8 mouse cellular contexts compared by ENCODE assay signal in genomic region chr14:54259003-54259721, GRCm38 (mm10). TPM values are rescaled to one million over a fixed set of nuclear protein-coding genes. Genes with fewer than 3 reads are reported as not detected.
DNase-seq lines count a peak whose midpoint lies in the region; ATAC-seq and TF ChIP-seq lines count a peak whose summit lies in the region.

No protein-coding gene starts in this region.

- H3K27ac ChIP-seq in forebrain, embryonic 15.5 days (replicated peaks), result peak overlapping the region; percentile 33; the same call in 1 of the 2 replicates
- H3K27ac ChIP-seq in liver, postnatal 0 days (ENCODE audit: low read depth), result peak overlapping the region; percentile 78
- H3K27ac ChIP-seq in neural tube, embryonic 13.5 days (replicated peaks), result peak overlapping the region; percentile 35
- peak overlapping the region; percentile 84 for H3K27ac ChIP-seq in testis, adult 2 months (ENCODE audit: control insufficient read depth, insufficient read depth, low read depth, low read length)

- no peak for TF ChIP-seq EP300 in liver, postnatal 0 days (IDR thresholded peaks at IDR 0.05; ENCODE audit: low read depth)

- intact Hi-C loops in heart, postnatal 25 days (cut with DNase I), result loop anchor here (5.0 kb wide), 1 partner anchor 103 kb away; the partner anchor contains the start of gene Oxa1l

- H3K9me3 ChIP-seq in G1E (replicated peaks), result no peaks in the 10 kb centered on the region
- H3K9me3 ChIP-seq in forebrain, embryonic 15.5 days, result no peaks in the 10 kb centered on the region
- no peaks in the 10 kb centered on the region for H3K9me3 ChIP-seq in liver, postnatal 0 days (ENCODE audit: low read length)
- no peaks in the 10 kb centered on the region for H3K9me3 ChIP-seq in neural tube, embryonic 13.5 days

- peaks cover 34% of the 10 kb centered on the region for H3K4me1 ChIP-seq in G1E (ENCODE audit: insufficient read depth, low read depth, low read length)
- H3K4me1 ChIP-seq in forebrain, embryonic 15.5 days, result peaks cover 26% of the 10 kb centered on the region
- H3K4me1 ChIP-seq in liver, postnatal 0 days (ENCODE audit: insufficient read depth), result peaks cover 30% of the 10 kb centered on the region
- H3K4me1 ChIP-seq in neural tube, embryonic 13.5 days (replicated peaks), result peaks cover 28% of the 10 kb centered on the region
- H3K4me1 ChIP-seq in testis, adult 2 months (ENCODE audit: control insufficient read depth, insufficient read depth, low read length), result peaks cover 8% of the 10 kb centered on the region

- peak; percentile 84 for TF ChIP-seq POLR2A in testis, adult 2 months (IDR thresholded peaks at IDR 0.05; ENCODE audit: control insufficient read depth, low read depth, low read length)

- DNase-seq in G1E (ENCODE audit: low spot score), result peak; percentile 68
- peak; percentile 90 to 94 for DNase-seq in cerebellum, adult 18-20 months
- DNase-seq in heart, postnatal 25 days (ENCODE audit: low spot score), result peak; percentile 90
- peak; percentile 88 for DNase-seq in layer of hippocampus, adult 11-12 months (ENCODE audit: low spot score)
- DNase-seq in liver, postnatal 0 days, result peak; percentile 96

- H3K4me3 ChIP-seq in G1E (ENCODE audit: low read depth, low read length), result peak overlapping the region; percentile 68
- H3K4me3 ChIP-seq in forebrain, embryonic 15.5 days, result peak overlapping the region; percentile 55
- H3K4me3 ChIP-seq in liver, postnatal 0 days (ENCODE audit: low read depth, low read length), result peak overlapping the region; percentile 67
- peak overlapping the region; percentile 49 for H3K4me3 ChIP-seq in neural tube, embryonic 13.5 days
- peak overlapping the region; percentile 93 for H3K4me3 ChIP-seq in testis, adult 2 months (ENCODE audit: control insufficient read depth, low read depth, low read length)

- peaks cover 15% of the 10 kb centered on the region for H3K36me3 ChIP-seq in G1E (replicated peaks)
- no peaks in the 10 kb centered on the region for H3K36me3 ChIP-seq in forebrain, embryonic 15.5 days
- peaks cover 12% of the 10 kb centered on the region; the same call in 1 of the 2 replicates for H3K36me3 ChIP-seq in liver, postnatal 0 days (replicated peaks; ENCODE audit: insufficient read depth, low read length)
- peaks cover 12% of the 10 kb centered on the region for H3K36me3 ChIP-seq in neural tube, embryonic 13.5 days
- H3K36me3 ChIP-seq in testis, adult 2 months (ENCODE audit: control insufficient read depth, insufficient read depth, low read length), result no peaks in the 10 kb centered on the region

- WGBS in forebrain, embryonic 15.5 days, result under 1% methylated on average over 35 of the region's 35 CpGs
- WGBS in liver, postnatal 0 days (ENCODE audit: insufficient replicate concordance), result under 1% methylated on average over 35 of the region's 35 CpGs
- 1% methylated on average over 35 of the region's 35 CpGs for WGBS in neural tube, embryonic 13.5 days

- no peak for TF ChIP-seq CTCF in G1E (IDR thresholded peaks at IDR 0.05; ENCODE audit: low read depth, low read length)
- no peak for TF ChIP-seq CTCF in liver, postnatal 0 days (IDR thresholded peaks at IDR 0.05; ENCODE audit: low read depth)
- no peak for TF ChIP-seq CTCF in testis, adult 2 months (IDR thresholded peaks at IDR 0.05; ENCODE audit: control insufficient read depth, insufficient read depth, insufficient replicate concordance, low read depth, low read length)

- peak overlapping the region; percentile 82 for H3K4me2 ChIP-seq in forebrain, embryonic 15.5 days (replicated peaks)
- H3K4me2 ChIP-seq in liver, postnatal 0 days (ENCODE audit: low read depth, low read length), result peak overlapping the region; percentile 77
- peak overlapping the region; percentile 66 for H3K4me2 ChIP-seq in neural tube, embryonic 13.5 days

- H3K9ac ChIP-seq in forebrain, embryonic 15.5 days (replicated peaks), result peak overlapping the region; percentile 63
- peak overlapping the region; percentile 74 for H3K9ac ChIP-seq in liver, postnatal 0 days (replicated peaks)
- H3K9ac ChIP-seq in neural tube, embryonic 13.5 days, result peak overlapping the region; percentile 70

- H3K27me3 ChIP-seq in G1E (ENCODE audit: insufficient read depth, low read length), result no peaks in the 10 kb centered on the region
- no peaks in the 10 kb centered on the region for H3K27me3 ChIP-seq in forebrain, embryonic 15.5 days
- no peaks in the 10 kb centered on the region for H3K27me3 ChIP-seq in liver, postnatal 0 days (ENCODE audit: insufficient read depth, low read length)
- H3K27me3 ChIP-seq in neural tube, embryonic 13.5 days, result peaks cover 5% of the 10 kb centered on the region
- H3K27me3 ChIP-seq in testis, adult 2 months (ENCODE audit: control insufficient read depth, insufficient read depth, low read length), result no peaks in the 10 kb centered on the region

- peak; percentile 90 for ATAC-seq in G1E (ENCODE audit: extremely low read depth, insufficient number of reproducible peaks, low FRiP score, poor library complexity, severe bottlenecking)
- ATAC-seq in forebrain, embryonic 15.5 days (replicated peaks), result peak; percentile 90
- ATAC-seq in liver, postnatal 0 days, result peak; percentile 92
- ATAC-seq in neural tube, embryonic 13.5 days (ENCODE audit: low read depth), result peak; percentile 87

RNA-seq across cellular contexts. Expression of gene Abhd4, which starts 5.2 kb away (rescaled TPM):
- total RNA-seq in G1E (2014; fragmentation: Nextera tagmentation) (46.6 and 56.5 TPM in 2 replicates), G1E (2017) (21.5 and 22.9 TPM in 2 replicates)
- 5.1 and 8.2 TPM in 2 replicates for polyA plus RNA-seq in G1E (2012)
- polyA plus RNA-seq in forebrain, embryonic 15.5 days (2015; fragmentation: Nextera tagmentation; extraction: Ambion mirVana), result 47.7 and 53.9 TPM in 2 replicates
- total RNA-seq in heart, postnatal 25 days (2021), result 10 to 100 TPM; 44.6 to 44.8 TPM
- 15.9 and 17.1 TPM in 2 replicates for polyA plus RNA-seq in liver, postnatal 0 days (2015; fragmentation: Nextera tagmentation; extraction: Ambion mirVana)
- polyA plus RNA-seq in neural tube, embryonic 13.5 days (2015; fragmentation: Nextera tagmentation; extraction: Ambion mirVana), result 60.4 and 72.4 TPM in 2 replicates
- 212 and 237 TPM in 2 replicates for polyA plus RNA-seq in testis, adult 2 months (2012; rRNA removed)

RNA-seq across cellular contexts. Expression of gene Dad1, which starts 5.3 kb away (rescaled TPM):
- 223 and 226 TPM in 2 replicates for total RNA-seq in G1E (2014; fragmentation: Nextera tagmentation)
- 112 and 115 TPM in 2 replicates for total RNA-seq in G1E (2017)
- 16.6 and 17.0 TPM in 2 replicates for polyA plus RNA-seq in G1E (2012)
- 286 and 291 TPM in 2 replicates for polyA plus RNA-seq in forebrain, embryonic 15.5 days (2015; fragmentation: Nextera tagmentation; extraction: Ambion mirVana)
- total RNA-seq in heart, postnatal 25 days (2021), result 100 to 1,000 TPM; 103 to 112 TPM
- 226 and 229 TPM in 2 replicates for polyA plus RNA-seq in liver, postnatal 0 days (2015; fragmentation: Nextera tagmentation; extraction: Ambion mirVana)
- 416 and 437 TPM in 2 replicates for polyA plus RNA-seq in neural tube, embryonic 13.5 days (2015; fragmentation: Nextera tagmentation; extraction: Ambion mirVana)
- polyA plus RNA-seq in testis, adult 2 months (2012; rRNA removed), result 625 and 632 TPM in 2 replicates

RNA-seq across cellular contexts. Expression of gene Olfr49, which starts 25.6 kb away (rescaled TPM):
- total RNA-seq in G1E (2014; fragmentation: Nextera tagmentation) (not detected in 2 replicates), G1E (2017) (0.17 and 0.27 TPM in 2 replicates)
- not detected in 2 replicates for polyA plus RNA-seq in G1E (2012)
- polyA plus RNA-seq in forebrain, embryonic 15.5 days (2015; fragmentation: Nextera tagmentation; extraction: Ambion mirVana), result not detected in 2 replicates
- total RNA-seq in heart, postnatal 25 days (2021), result not detected
- polyA plus RNA-seq in liver, postnatal 0 days (2015; fragmentation: Nextera tagmentation; extraction: Ambion mirVana), result not detected in 2 replicates
- not detected in 2 replicates for polyA plus RNA-seq in neural tube, embryonic 13.5 days (2015; fragmentation: Nextera tagmentation; extraction: Ambion mirVana)
- not detected in 2 replicates for polyA plus RNA-seq in testis, adult 2 months (2012; rRNA removed)

Comparison
In these comparisons a context has a peak if more than half of its experiments do, and no peak if none do; other contexts are left out.
1. Peak in every context shown above with its lines: DNase-seq, ATAC-seq, H3K4me3 ChIP-seq and H3K27ac ChIP-seq.
2. H3K27ac ChIP-seq: peak in every context shown above with its lines; median percentile 84 in testis, adult 2 months; 78 in liver, postnatal 0 days; 35 in neural tube, embryonic 13.5 days; 33 in forebrain, embryonic 15.5 days.
3. RNA of gene Dad1, which starts 5.3 kb away (polyA plus RNA-seq): 625 to 632 TPM in testis, adult 2 months, 416 to 437 TPM in neural tube, embryonic 13.5 days, 286 to 291 TPM in forebrain, embryonic 15.5 days and 226 to 229 TPM in liver, postnatal 0 days; 16.6 to 17.0 TPM in G1E; every median in the first group is over 10 times any median in the second.